Mouse (Mus musculus): ENCODE results near the gene Mfsd4a. TPM values are rescaled to one million over a fixed set of nuclear protein-coding genes. Genes with fewer than 3 reads are reported as not detected.

Gene Mfsd4a
- total RNA-seq (2022) = 10 to 100 TPM; 29.5 to 40.9 (median 32.2) TPM

- peak; percentile 26 for DNase-seq
Observed at GRCm38 (mm10) chr1:132067261-132068255, at the start of gene Mfsd4a. TSS of gene Mfsd4a (minus strand) at chr1:132068062.

- peak; percentile 41 for DNase-seq
Observed at GRCm38 (mm10) chr1:132116606-132117005, 48.7 kb upstream of the Mfsd4a start.

GRCm38 (mm10) chr1:132113098-132113497 lies 45.2 kb upstream of the Mfsd4a start:
- DNase-seq = no peak

- DNase-seq = no peak
Observed at GRCm38 (mm10) chr1:132112426-132112825, 44.6 kb upstream of the Mfsd4a start.

GRCm38 (mm10) chr1:132111411-132111810 lies 43.5 kb upstream of the Mfsd4a start:
- no peak for DNase-seq

GRCm38 (mm10) chr1:132109368-132109767 lies 41.5 kb upstream of the Mfsd4a start:
- no peak for DNase-seq

GRCm38 (mm10) chr1:132104353-132104752 lies 36.5 kb upstream of the Mfsd4a start:
- no peak for DNase-seq

- DNase-seq = no peak
Observed at GRCm38 (mm10) chr1:132101953-132102697, 34.3 kb upstream of the Mfsd4a start.

- DNase-seq = no peak
Observed at GRCm38 (mm10) chr1:132099775-132100174, 31.9 kb upstream of the Mfsd4a start.

- no peak for DNase-seq
Observed at GRCm38 (mm10) chr1:132099016-132099415, 31.2 kb upstream of the Mfsd4a start.

GRCm38 (mm10) chr1:132098076-132098475 lies 30.2 kb upstream of the Mfsd4a start:
- DNase-seq = no peak

GRCm38 (mm10) chr1:132095356-132096004 lies 27.6 kb upstream of the Mfsd4a start:
- no peak for DNase-seq

GRCm38 (mm10) chr1:132093269-132093668 lies 25.4 kb upstream of the Mfsd4a start:
- DNase-seq = no peak

GRCm38 (mm10) chr1:132090266-132090665 lies 22.4 kb upstream of the Mfsd4a start:
- DNase-seq = no peak

GRCm38 (mm10) chr1:132089767-132090166 lies 21.9 kb upstream of the Mfsd4a start:
- no peak for DNase-seq

GRCm38 (mm10) chr1:132088181-132088671 lies 20.4 kb upstream of the Mfsd4a start:
- DNase-seq = no peak

- no peak for DNase-seq
Observed at GRCm38 (mm10) chr1:132085181-132086049, 17.6 kb upstream of the Mfsd4a start.

- no peak for DNase-seq
Observed at GRCm38 (mm10) chr1:132078413-132078812, 10.6 kb upstream of the Mfsd4a start.

- DNase-seq = no peak
Observed at GRCm38 (mm10) chr1:132075576-132075975, 7.7 kb upstream of the Mfsd4a start.

GRCm38 (mm10) chr1:132070659-132071058 lies 2.8 kb upstream of the Mfsd4a start:
- DNase-seq = no peak

- DNase-seq = no peak
Observed at GRCm38 (mm10) chr1:132069436-132069835, 1.6 kb upstream of the Mfsd4a start.

Measured in adrenal gland, adult 8-10 months (tissue).